Mouse (Mus musculus): ENCODE results near the gene Rffl. TPM values are rescaled to one million over a fixed set of nuclear protein-coding genes. Genes with fewer than 3 reads are reported as not detected.

The Rffl gene
- polyA plus RNA-seq, 1 experiment, result 2.8 TPM

- Histone ChIP-seq H3K36me3 (ENCODE audit: control insufficient read depth, insufficient read depth) (peaks cover 26% of the 10 kb centered on the region), H3K4me3 (ENCODE audit: insufficient read depth, poor library complexity, severe bottlenecking) (peak overlapping the region; percentile 86), H3K79me3 (ENCODE audit: low read depth) (peaks cover 7% of the 10 kb centered on the region), H3K79me2 (ENCODE audit: control insufficient read depth, insufficient read depth) (peaks cover 16% of the 10 kb centered on the region), H3K27me3 (ENCODE audit: control insufficient read depth, insufficient read depth, insufficient read length) (peaks cover 4% of the 10 kb centered on the region), H3ac (ENCODE audit: control insufficient read depth, insufficient read length, low read depth) (no peak overlapping the region)
- TF ChIP-seq CTCF (IDR thresholded peaks at IDR 0.05; ENCODE audit: control insufficient read depth, insufficient read depth, insufficient read length), result no peak
- TF ChIP-seq USF1 (IDR thresholded peaks at IDR 0.05; ENCODE audit: low read depth), result no peak
- TF ChIP-seq CEBPB (IDR thresholded peaks at IDR 0.05; ENCODE audit: low read depth), result no peak
- TF ChIP-seq FOSL1 (IDR thresholded peaks at IDR 0.05; ENCODE audit: insufficient read depth, low read length, poor library complexity, severe bottlenecking), result no peak
- no peak for TF ChIP-seq MYOD1 (IDR thresholded peaks at IDR 0.05; ENCODE audit: control insufficient read depth, insufficient read length, low read depth)
- TF ChIP-seq MAX (IDR thresholded peaks at IDR 0.05), result no peak
- no peak for TF ChIP-seq MYOG (IDR thresholded peaks at IDR 0.05; ENCODE audit: control insufficient read depth, extremely low read depth, insufficient read length)
Observed at GRCm38 (mm10) chr11:82908608-82908989, 37.6 kb upstream of the Rffl start.

GRCm38 (mm10) chr11:82907651-82908607 lies 36.9 kb upstream of the Rffl start, which contains the start of gene Nle1:
Gene Nle1, minus strand, starts transcription at chr11:82908411.
- H3K36me3 ChIP-seq (ENCODE audit: control insufficient read depth, insufficient read depth), result peaks cover 32% of the 10 kb centered on the region
- peaks cover 7% of the 10 kb centered on the region for H3K79me3 ChIP-seq (ENCODE audit: low read depth)
- peak within 1 kb of the TSS; percentile 86 for H3K4me3 ChIP-seq (ENCODE audit: insufficient read depth, poor library complexity, severe bottlenecking)
- peaks cover 16% of the 10 kb centered on the region for H3K79me2 ChIP-seq (ENCODE audit: control insufficient read depth, insufficient read depth)
- peaks cover 4% of the 10 kb centered on the region for H3K27me3 ChIP-seq (ENCODE audit: control insufficient read depth, insufficient read depth, insufficient read length)
- H3ac ChIP-seq (ENCODE audit: control insufficient read depth, insufficient read length, low read depth), result peak within 1 kb of the TSS; percentile 89
- TF ChIP-seq FOSL1 (IDR thresholded peaks at IDR 0.05; ENCODE audit: insufficient read depth, low read length, poor library complexity, severe bottlenecking) (no peak), MAX (IDR thresholded peaks at IDR 0.05) (peak; percentile 69), MYOG (IDR thresholded peaks at IDR 0.05; ENCODE audit: control insufficient read depth, extremely low read depth, insufficient read length) (no peak), CTCF (IDR thresholded peaks at IDR 0.05; ENCODE audit: control insufficient read depth, insufficient read depth, insufficient read length) (peak; percentile 86)

GRCm38 (mm10) chr11:82905816-82906215 lies 34.8 kb upstream of the Rffl start:
- Histone ChIP-seq H3K79me2 (ENCODE audit: control insufficient read depth, insufficient read depth) (peaks cover 16% of the 10 kb centered on the region), H3ac (ENCODE audit: control insufficient read depth, insufficient read length, low read depth) (no peak overlapping the region), H3K36me3 (ENCODE audit: control insufficient read depth, insufficient read depth) (peaks cover 52% of the 10 kb centered on the region), H3K79me3 (ENCODE audit: low read depth) (peaks cover 7% of the 10 kb centered on the region), H3K4me3 (ENCODE audit: insufficient read depth, poor library complexity, severe bottlenecking) (no peak overlapping the region), H3K27me3 (ENCODE audit: control insufficient read depth, insufficient read depth, insufficient read length) (no peaks in the 10 kb centered on the region)
- TF ChIP-seq MYOG (IDR thresholded peaks at IDR 0.05; ENCODE audit: control insufficient read depth, extremely low read depth, insufficient read length) (no peak), USF1 (IDR thresholded peaks at IDR 0.05; ENCODE audit: low read depth) (no peak), FOSL1 (IDR thresholded peaks at IDR 0.05; ENCODE audit: insufficient read depth, low read length, poor library complexity, severe bottlenecking) (no peak), MYOD1 (IDR thresholded peaks at IDR 0.05; ENCODE audit: control insufficient read depth, insufficient read length, low read depth) (no peak), CTCF (IDR thresholded peaks at IDR 0.05; ENCODE audit: control insufficient read depth, insufficient read depth, insufficient read length) (no peak)

GRCm38 (mm10) chr11:82904952-82905351 lies 33.9 kb upstream of the Rffl start:
- Histone ChIP-seq H3K36me3 (ENCODE audit: control insufficient read depth, insufficient read depth) (peaks cover 60% of the 10 kb centered on the region), H3ac (ENCODE audit: control insufficient read depth, insufficient read length, low read depth) (no peak overlapping the region), H3K79me2 (ENCODE audit: control insufficient read depth, insufficient read depth) (peaks cover 16% of the 10 kb centered on the region), H3K27me3 (ENCODE audit: control insufficient read depth, insufficient read depth, insufficient read length) (no peaks in the 10 kb centered on the region), H3K4me3 (ENCODE audit: insufficient read depth, poor library complexity, severe bottlenecking) (no peak overlapping the region), H3K79me3 (ENCODE audit: low read depth) (peaks cover 7% of the 10 kb centered on the region)
- TF ChIP-seq MYOG (IDR thresholded peaks at IDR 0.05; ENCODE audit: control insufficient read depth, extremely low read depth, insufficient read length) (no peak), MAX (IDR thresholded peaks at IDR 0.05) (no peak), USF1 (IDR thresholded peaks at IDR 0.05; ENCODE audit: low read depth) (no peak), CEBPB (IDR thresholded peaks at IDR 0.05; ENCODE audit: low read depth) (no peak), MYOD1 (IDR thresholded peaks at IDR 0.05; ENCODE audit: control insufficient read depth, insufficient read length, low read depth) (no peak), CTCF (IDR thresholded peaks at IDR 0.05; ENCODE audit: control insufficient read depth, insufficient read depth, insufficient read length) (no peak), FOSL1 (IDR thresholded peaks at IDR 0.05; ENCODE audit: insufficient read depth, low read length, poor library complexity, severe bottlenecking) (no peak)

GRCm38 (mm10) chr11:82901606-82902310 lies 30.7 kb upstream of the Rffl start:
- peaks cover 62% of the 10 kb centered on the region for H3K36me3 ChIP-seq (ENCODE audit: control insufficient read depth, insufficient read depth)
- peaks cover 2% of the 10 kb centered on the region for H3K79me2 ChIP-seq (ENCODE audit: control insufficient read depth, insufficient read depth)
- H3K79me3 ChIP-seq (ENCODE audit: low read depth), result no peaks in the 10 kb centered on the region
- no peak overlapping the region for H3ac ChIP-seq (ENCODE audit: control insufficient read depth, insufficient read length, low read depth)
- H3K27me3 ChIP-seq (ENCODE audit: control insufficient read depth, insufficient read depth, insufficient read length), result no peaks in the 10 kb centered on the region
- TF ChIP-seq CTCF (IDR thresholded peaks at IDR 0.05; ENCODE audit: control insufficient read depth, insufficient read depth, insufficient read length) (no peak), USF1 (IDR thresholded peaks at IDR 0.05; ENCODE audit: low read depth) (no peak), CEBPB (IDR thresholded peaks at IDR 0.05; ENCODE audit: low read depth) (no peak)
- no peak overlapping the region for H3K4me3 ChIP-seq (ENCODE audit: insufficient read depth, poor library complexity, severe bottlenecking)

Measured in C2C12 (cell line).